Mouse (Mus musculus): ENCODE data around the gene Gm43738. TPM values are rescaled to one million over a fixed set of nuclear protein-coding genes. Genes with fewer than 3 reads are reported as not detected.
A peak's percentile ranks its signal among the peaks of the same experiment; 100 is the strongest.

Gm43738 gene
- total RNA-seq, 2 experiments from 2014 or later: not detected

- intact Hi-C loops (cut with DNase I): loop anchor here (5.0 kb wide), 1 partner anchor 56 kb away; no protein-coding TSS in a partner anchor
- Histone ChIP-seq H3K27ac (peak overlapping the region; percentile 45; the same call in 1 of the 2 replicates), H3K4me3 (peak overlapping the region; percentile 71)
- TF ChIP-seq CTCF (IDR thresholded peaks at IDR 0.05): no peak
- DNase-seq (ENCODE audit: extremely low spot score in 1 of 2, low spot score in 2 of 2): peak in 1 of 2 experiments; percentile 55
Measured at GRCm38 (mm10) chr3:89101459-89101811, 536 bp upstream of the Gm43738 start.

GRCm38 (mm10) chr3:89094021-89094420 lies 6.9 kb downstream of the Gm43738 start:
- Histone ChIP-seq H3K27ac (no peak overlapping the region), H3K4me3 (no peak overlapping the region)
- no peak for TF ChIP-seq CTCF (IDR thresholded peaks at IDR 0.05)
- intact Hi-C loops (cut with DNase I): no loop called here
- no peak for DNase-seq (ENCODE audit: extremely low spot score in 1 of 2, low spot score in 2 of 2)

- DNase-seq (ENCODE audit: extremely low spot score in 1 of 2, low spot score in 2 of 2): peak; percentile 91 to 95
- intact Hi-C loops (cut with DNase I): loop anchor here (2.0 kb wide), 1 partner anchor 122 kb away; the partner anchor contains the start of gene Thbs3
- peak within 1 kb of the TSS; percentile 86 for H3K4me3 ChIP-seq
- TF ChIP-seq CTCF (IDR thresholded peaks at IDR 0.05): no peak
- H3K27ac ChIP-seq: peak within 1 kb of the TSS; percentile 96
Measured at GRCm38 (mm10) chr3:89093175-89093574, 7.7 kb downstream of the Gm43738 start, which contains the start of gene Rusc1. Rusc1 (minus strand) TSS chr3:89093311.

GRCm38 (mm10) chr3:89092509-89093090 lies 8.3 kb downstream of the Gm43738 start:
- no peak for TF ChIP-seq CTCF (IDR thresholded peaks at IDR 0.05)
- intact Hi-C loops (cut with DNase I): loop anchor here (2.0 kb wide), 1 partner anchor 122 kb away; the partner anchor contains the start of gene Thbs3
- Histone ChIP-seq H3K27ac (peak overlapping the region; percentile 96), H3K4me3 (peak overlapping the region; percentile 86)
- peak in 1 of 2 experiments; percentile 42 for DNase-seq (ENCODE audit: extremely low spot score in 1 of 2, low spot score in 2 of 2)

GRCm38 (mm10) chr3:89091811-89092508 lies 8.9 kb downstream of the Gm43738 start:
- no peak for DNase-seq (ENCODE audit: extremely low spot score in 1 of 2, low spot score in 2 of 2)
- TF ChIP-seq CTCF (IDR thresholded peaks at IDR 0.05): no peak
- peak overlapping the region; percentile 96 for H3K27ac ChIP-seq
- peak overlapping the region; percentile 86 for H3K4me3 ChIP-seq
- intact Hi-C loops (cut with DNase I): loop anchor here (2.0 kb wide), 2 partner anchors 73 to 123 kb away; partner anchors contain the start of genes Clk2 and Thbs3

GRCm38 (mm10) chr3:89090694-89091655 lies 9.9 kb downstream of the Gm43738 start:
- peak overlapping the region; percentile 86 for H3K4me3 ChIP-seq
- intact Hi-C loops (cut with DNase I): loop anchor here (2.0 kb wide), 1 partner anchor 74 kb away; the partner anchor contains the start of gene Clk2
- H3K27ac ChIP-seq: peak overlapping the region; percentile 96
- DNase-seq (ENCODE audit: extremely low spot score in 1 of 2, low spot score in 2 of 2): peak; percentile 84 to 90
- TF ChIP-seq CTCF (IDR thresholded peaks at IDR 0.05): peak; percentile 93

- intact Hi-C loops (cut with DNase I): loop anchor here (2.0 kb wide), 1 partner anchor 75 kb away; the partner anchor contains the start of gene Clk2
- DNase-seq (ENCODE audit: extremely low spot score in 1 of 2, low spot score in 2 of 2): peak; percentile 82 to 83
- peak overlapping the region; percentile 96 for H3K27ac ChIP-seq
- TF ChIP-seq CTCF (IDR thresholded peaks at IDR 0.05): no peak
- H3K4me3 ChIP-seq: peak overlapping the region; percentile 86
Measured at GRCm38 (mm10) chr3:89089882-89090591, 10.9 kb downstream of the Gm43738 start.

GRCm38 (mm10) chr3:89088974-89089373 lies 11.9 kb downstream of the Gm43738 start:
- intact Hi-C loops (cut with DNase I): no loop called here
- DNase-seq (ENCODE audit: extremely low spot score in 1 of 2, low spot score in 2 of 2): no peak
- TF ChIP-seq CTCF (IDR thresholded peaks at IDR 0.05): no peak
- H3K27ac ChIP-seq: no peak overlapping the region
- H3K4me3 ChIP-seq: peak overlapping the region; percentile 86

- Histone ChIP-seq H3K4me3 (no peak overlapping the region), H3K27ac (0 out of 2 replicates have a peak overlapping the region, but pooled peaks have one; percentile 30)
- intact Hi-C loops (cut with DNase I): no loop called here
- peak; percentile 74 for DNase-seq (ENCODE audit: extremely low spot score in 1 of 2, low spot score in 2 of 2)
- TF ChIP-seq CTCF (IDR thresholded peaks at IDR 0.05): peak; percentile 83
Measured at GRCm38 (mm10) chr3:89087338-89088110, 13.4 kb downstream of the Gm43738 start.

GRCm38 (mm10) chr3:89084654-89085190 lies 16.2 kb downstream of the Gm43738 start:
- no peak overlapping the region for H3K4me3 ChIP-seq
- peak overlapping the region; percentile 62 for H3K27ac ChIP-seq
- TF ChIP-seq CTCF (IDR thresholded peaks at IDR 0.05): no peak
- no peak for DNase-seq (ENCODE audit: extremely low spot score in 1 of 2, low spot score in 2 of 2)
- intact Hi-C loops (cut with DNase I): no loop called here

Measured in left cerebral cortex, adult 2 months (tissue).